38 mouse cellular contexts compared by ENCODE assay signal in genomic region chr13:23279992-23280391, GRCm38 (mm10). TPM values are rescaled to one million over a fixed set of nuclear protein-coding genes. Genes with fewer than 3 reads are reported as not detected.
"Had no signal": no experiment of that assay in that cellular context is flagged by ENCODE, and none has a peak within 500 bp of the region (broad histone marks: within the 10 kb centered on the region; RNA-seq: fewer than 3 reads in every experiment).

No protein-coding gene starts in this region.

- H3K4me1 ChIP-seq: embryonic facial prominence, embryonic 12.5 days; embryonic facial prominence, embryonic 13.5 days; embryonic facial prominence, embryonic 15.5 days; forebrain, embryonic 12.5 days; forebrain, embryonic 13.5 days; forebrain, embryonic 15.5 days had no signal

- H3K9me3 ChIP-seq: embryonic facial prominence, embryonic 10.5 days; embryonic facial prominence, embryonic 12.5 days; embryonic facial prominence, embryonic 13.5 days; embryonic facial prominence, embryonic 15.5 days; forebrain, embryonic 10.5 days; forebrain, embryonic 12.5 days; forebrain, embryonic 13.5 days; forebrain, embryonic 15.5 days had no signal

- H3K4me3 ChIP-seq: embryonic facial prominence, embryonic 10.5 days; embryonic facial prominence, embryonic 12.5 days; embryonic facial prominence, embryonic 13.5 days; embryonic facial prominence, embryonic 15.5 days; erythroblast, embryonic 14.5 days; forebrain, embryonic 10.5 days; forebrain, embryonic 12.5 days; forebrain, embryonic 13.5 days; forebrain, embryonic 15.5 days; gastrocnemius, adult 2 months; heart, adult 2 months had no signal

- H3K27ac ChIP-seq: embryonic facial prominence, embryonic 10.5 days; embryonic facial prominence, embryonic 12.5 days; embryonic facial prominence, embryonic 13.5 days; embryonic facial prominence, embryonic 15.5 days; forebrain, embryonic 10.5 days; forebrain, embryonic 12.5 days; forebrain, embryonic 13.5 days; forebrain, embryonic 15.5 days; gastrocnemius, adult 2 months; heart, adult 2 months had no signal

- DNase-seq: cerebellum, adult 9-11 months; cerebellum, postnatal 10 days; cerebellum, postnatal 14 days; cerebellum, postnatal 25 days; cerebellum, postnatal 36 days; embryo, embryonic 11 days; forebrain, postnatal 0 days; gastrocnemius, adult 2 months; gastrocnemius, postnatal 10 days; gastrocnemius, postnatal 14 days; gastrocnemius, postnatal 25 days; gastrocnemius, postnatal 36 days; heart, adult 11 months; heart, adult 18-20 months; heart, adult 2 months had no signal

- H3K9ac ChIP-seq: embryonic facial prominence, embryonic 12.5 days; embryonic facial prominence, embryonic 13.5 days; embryonic facial prominence, embryonic 15.5 days; forebrain, embryonic 12.5 days; forebrain, embryonic 13.5 days; forebrain, embryonic 15.5 days; forebrain, postnatal 0 days had no signal

- H3K4me2 ChIP-seq: embryonic facial prominence, embryonic 12.5 days; embryonic facial prominence, embryonic 13.5 days; embryonic facial prominence, embryonic 15.5 days; forebrain, embryonic 12.5 days; forebrain, embryonic 13.5 days; forebrain, embryonic 15.5 days had no signal

- ATAC-seq: forebrain, embryonic 13.5 days; forebrain, embryonic 14.5 days; forebrain, embryonic 15.5 days; forebrain, embryonic 16.5 days; forebrain, postnatal 0 days had no signal

- H3K36me3 ChIP-seq: embryonic facial prominence, embryonic 10.5 days; embryonic facial prominence, embryonic 12.5 days; embryonic facial prominence, embryonic 13.5 days; embryonic facial prominence, embryonic 15.5 days; forebrain, embryonic 10.5 days; forebrain, embryonic 12.5 days; forebrain, embryonic 15.5 days had no signal

RNA-seq across cellular contexts. Expression of gene Vmn1r223, which starts 33.1 kb away (rescaled TPM):
- total RNA-seq: common myeloid progenitor, adult 5-6 weeks; forebrain, postnatal 0 days; gastrocnemius, adult 18-20 months; gastrocnemius, adult 2 months; gastrocnemius, adult 8-10 months; gastrocnemius, postnatal 10 days; gastrocnemius, postnatal 14 days; gastrocnemius, postnatal 25 days; gastrocnemius, postnatal 36 days; gastrocnemius, postnatal 4 days; granulocyte monocyte progenitor cell, adult 5-6 weeks; heart, adult 18-20 months; heart, adult 2 months; heart, adult 8-10 months had no signal
- polyA plus RNA-seq: cortical plate, adult 2 months; embryonic facial prominence, embryonic 10.5 days; embryonic facial prominence, embryonic 11.5 days; embryonic facial prominence, embryonic 12.5 days; embryonic facial prominence, embryonic 13.5 days; embryonic facial prominence, embryonic 14.5 days; embryonic facial prominence, embryonic 15.5 days; erythroblast, embryonic 14.5 days; forebrain, embryonic 10.5 days; forebrain, embryonic 11.5 days; forebrain, embryonic 12.5 days; forebrain, embryonic 13.5 days; forebrain, embryonic 14.5 days; forebrain, embryonic 15.5 days; forebrain, embryonic 16.5 days; forebrain, postnatal 0 days; frontal cortex, adult 2 months; gonadal fat pad, adult 2 months; heart, adult 2 months had no signal

RNA-seq across cellular contexts. Expression of gene Vmn1r222, which starts 44.2 kb away (rescaled TPM):
- total RNA-seq: common myeloid progenitor, adult 5-6 weeks; forebrain, postnatal 0 days; gastrocnemius, adult 18-20 months; gastrocnemius, adult 2 months; gastrocnemius, adult 8-10 months; gastrocnemius, postnatal 10 days; gastrocnemius, postnatal 14 days; gastrocnemius, postnatal 25 days; gastrocnemius, postnatal 36 days; gastrocnemius, postnatal 4 days; granulocyte monocyte progenitor cell, adult 5-6 weeks; heart, adult 18-20 months; heart, adult 2 months; heart, adult 8-10 months had no signal
- polyA plus RNA-seq: cortical plate, adult 2 months; embryonic facial prominence, embryonic 10.5 days; embryonic facial prominence, embryonic 11.5 days; embryonic facial prominence, embryonic 12.5 days; embryonic facial prominence, embryonic 13.5 days; embryonic facial prominence, embryonic 14.5 days; embryonic facial prominence, embryonic 15.5 days; erythroblast, embryonic 14.5 days; forebrain, embryonic 10.5 days; forebrain, embryonic 11.5 days; forebrain, embryonic 12.5 days; forebrain, embryonic 13.5 days; forebrain, embryonic 14.5 days; forebrain, embryonic 15.5 days; forebrain, embryonic 16.5 days; forebrain, postnatal 0 days; frontal cortex, adult 2 months; gonadal fat pad, adult 2 months; heart, adult 2 months had no signal
